In genomic region chr1:51530191-51530926, GRCm38 (mm10) we compare ENCODE assay signal across 9 mouse cellular contexts. TPM values are rescaled to one million over a fixed set of nuclear protein-coding genes. Genes with fewer than 3 reads are reported as not detected.
A peak's percentile ranks its signal among the peaks of the same experiment; 100 is the strongest.
DNase-seq lines count a peak whose midpoint lies in the region; ATAC-seq and TF ChIP-seq lines count a peak whose summit lies in the region.
"Had no signal": no experiment of that assay in that cellular context is flagged by ENCODE, and none has a peak within 500 bp of the region (broad histone marks: within the 10 kb centered on the region; RNA-seq: fewer than 3 reads in every experiment).

No protein-coding gene starts in this region.

- peaks cover 2% of the 10 kb centered on the region for H3K36me3 ChIP-seq in heart, adult 2 months (ENCODE audit: control insufficient read depth, insufficient read depth, low read length)
- H3K36me3 ChIP-seq in intestine, postnatal 0 days (ENCODE audit: control insufficient read depth, insufficient read depth) = no peaks in the 10 kb centered on the region
- no peaks in the 10 kb centered on the region for H3K36me3 ChIP-seq in lung, embryonic 16.5 days (ENCODE audit: control insufficient read depth, insufficient read depth, low read length)
- no peaks in the 10 kb centered on the region for H3K36me3 ChIP-seq in forebrain, embryonic 16.5 days (ENCODE audit: control insufficient read depth, insufficient read depth)
- no peaks in the 10 kb centered on the region for H3K36me3 ChIP-seq in hindbrain, embryonic 13.5 days
- H3K36me3 ChIP-seq in neural tube, embryonic 15.5 days = no peaks in the 10 kb centered on the region

- intact Hi-C loops in heart, adult 2 months (cut with DNase I) = loop anchor here (2.0 kb wide), 1 partner anchor 16 kb away; no protein-coding TSS in a partner anchor
- intact Hi-C loops in heart, postnatal 36 days (cut with DNase I) = no loop called here

- ATAC-seq in intestine, postnatal 0 days = peak; percentile 45; the same call in 1 of the 2 replicates
- peak; percentile 90 for ATAC-seq in lung, embryonic 16.5 days (ENCODE audit: low read depth)
- no peak for ATAC-seq in forebrain, embryonic 16.5 days
- ATAC-seq in hindbrain, embryonic 13.5 days (ENCODE audit: low FRiP score) = no peak
- ATAC-seq in neural tube, embryonic 15.5 days (ENCODE audit: low FRiP score) = no peak

- no peaks in the 10 kb centered on the region for H3K79me2 ChIP-seq in heart, adult 2 months (replicated peaks; ENCODE audit: control insufficient read depth, insufficient read depth, low read length)

- TF ChIP-seq CTCF in heart, adult 2 months (IDR thresholded peaks at IDR 0.05) = no peak
- TF ChIP-seq CTCF in intestine, postnatal 0 days (IDR thresholded peaks at IDR 0.05; ENCODE audit: low read depth) = no peak

- no peak for TF ChIP-seq POLR2A in heart, adult 2 months (IDR thresholded peaks at IDR 0.05; ENCODE audit: insufficient read depth, low read depth, low read length)

- no peak overlapping the region for H3K4me2 ChIP-seq in intestine, postnatal 0 days (replicated peaks; ENCODE audit: low read depth)
- no peak overlapping the region for H3K4me2 ChIP-seq in lung, embryonic 16.5 days (ENCODE audit: low read depth, low read length)
- no peak overlapping the region for H3K4me2 ChIP-seq in forebrain, embryonic 16.5 days (ENCODE audit: low read length)
- H3K4me2 ChIP-seq in hindbrain, embryonic 13.5 days = no peak overlapping the region
- no peak overlapping the region for H3K4me2 ChIP-seq in neural tube, embryonic 15.5 days

- TF ChIP-seq EP300 in heart, adult 2 months (IDR thresholded peaks at IDR 0.05; ENCODE audit: insufficient read depth, low read depth, low read length) = 0 out of 2 replicates have a peak, but pooled peaks have one; percentile 10

- DNase-seq in heart, adult 2 months = no peak
- DNase-seq in heart, postnatal 36 days = no peak
- peak; percentile 69 for DNase-seq in cerebellum, adult 11 months

- WGBS in heart, adult 2 months = 55% methylated on average over 9 of the region's 9 CpGs
- 62% methylated on average over 9 of the region's 9 CpGs for WGBS in intestine, postnatal 0 days
- 53% methylated on average over 9 of the region's 9 CpGs for WGBS in lung, embryonic 16.5 days
- 45% methylated on average over 9 of the region's 9 CpGs for WGBS in forebrain, embryonic 16.5 days
- WGBS in hindbrain, embryonic 13.5 days = 68% methylated on average over 9 of the region's 9 CpGs
- 74% methylated on average over 9 of the region's 9 CpGs for WGBS in neural tube, embryonic 15.5 days

- H3K27me3 ChIP-seq in heart, adult 2 months (ENCODE audit: control insufficient read depth, insufficient read depth, low read length) = no peaks in the 10 kb centered on the region
- no peaks in the 10 kb centered on the region for H3K27me3 ChIP-seq in intestine, postnatal 0 days (replicated peaks; ENCODE audit: control insufficient read depth, insufficient read depth, low read length)
- no peaks in the 10 kb centered on the region for H3K27me3 ChIP-seq in lung, embryonic 16.5 days (ENCODE audit: control insufficient read depth, insufficient read depth, low read depth, low read length)
- H3K27me3 ChIP-seq in forebrain, embryonic 16.5 days (replicated peaks; ENCODE audit: control insufficient read depth, insufficient read depth, low read length) = no peaks in the 10 kb centered on the region
- H3K27me3 ChIP-seq in hindbrain, embryonic 13.5 days = no peaks in the 10 kb centered on the region
- no peaks in the 10 kb centered on the region for H3K27me3 ChIP-seq in neural tube, embryonic 15.5 days (replicated peaks)
- H3K27me3 ChIP-seq: CH12.LX had no signal

- H3K27ac ChIP-seq in heart, adult 2 months = peak overlapping the region; percentile 30
- no peak overlapping the region; the same call in 1 of the 2 replicates for H3K27ac ChIP-seq in intestine, postnatal 0 days (ENCODE audit: low read depth, low read length)
- H3K27ac ChIP-seq in lung, embryonic 16.5 days (ENCODE audit: low read length) = peak overlapping the region; percentile 86
- H3K27ac ChIP-seq in forebrain, embryonic 16.5 days (ENCODE audit: low read length) = no peak overlapping the region
- H3K27ac ChIP-seq in hindbrain, embryonic 13.5 days = no peak overlapping the region
- no peak overlapping the region for H3K27ac ChIP-seq in neural tube, embryonic 15.5 days (replicated peaks)

- no peaks in the 10 kb centered on the region for H3K9me3 ChIP-seq in intestine, postnatal 0 days (ENCODE audit: control insufficient read depth)
- no peaks in the 10 kb centered on the region for H3K9me3 ChIP-seq in lung, embryonic 16.5 days (ENCODE audit: control insufficient read depth, low read length)
- H3K9me3 ChIP-seq in forebrain, embryonic 16.5 days (ENCODE audit: control insufficient read depth, low read length) = no peaks in the 10 kb centered on the region
- H3K9me3 ChIP-seq in hindbrain, embryonic 13.5 days = no peaks in the 10 kb centered on the region
- no peaks in the 10 kb centered on the region for H3K9me3 ChIP-seq in neural tube, embryonic 15.5 days (replicated peaks)

- peaks cover 6% of the 10 kb centered on the region for H3K4me1 ChIP-seq in heart, adult 2 months (ENCODE audit: control insufficient read depth, insufficient read depth, low read length)
- H3K4me1 ChIP-seq in intestine, postnatal 0 days (replicated peaks; ENCODE audit: control insufficient read depth, insufficient read depth, low read length) = 0 out of 2 replicates have a peak, but pooled peaks cover 4% of the 10 kb centered on the region
- peaks cover 9% of the 10 kb centered on the region for H3K4me1 ChIP-seq in lung, embryonic 16.5 days (replicated peaks; ENCODE audit: control insufficient read depth, insufficient read depth, low read length)
- H3K4me1 ChIP-seq in forebrain, embryonic 16.5 days (replicated peaks; ENCODE audit: control insufficient read depth, insufficient read depth, low read length) = peaks cover 3% of the 10 kb centered on the region; the same call in 1 of the 2 replicates
- no peaks in the 10 kb centered on the region for H3K4me1 ChIP-seq in hindbrain, embryonic 13.5 days (replicated peaks)
- H3K4me1 ChIP-seq in neural tube, embryonic 15.5 days = no peaks in the 10 kb centered on the region

- H3K4me3 ChIP-seq in heart, adult 2 months = no peak overlapping the region
- no peak overlapping the region for H3K4me3 ChIP-seq in intestine, postnatal 0 days (ENCODE audit: low read depth, low read length)
- H3K4me3 ChIP-seq in lung, embryonic 16.5 days (ENCODE audit: low read length) = no peak overlapping the region
- no peak overlapping the region for H3K4me3 ChIP-seq in forebrain, embryonic 16.5 days (replicated peaks; ENCODE audit: low read length)
- no peak overlapping the region for H3K4me3 ChIP-seq in hindbrain, embryonic 13.5 days
- H3K4me3 ChIP-seq in neural tube, embryonic 15.5 days (replicated peaks) = no peak overlapping the region

- H3K9ac ChIP-seq in heart, adult 2 months (ENCODE audit: low read depth, low read length) = no peak overlapping the region
- H3K9ac ChIP-seq in intestine, postnatal 0 days (ENCODE audit: low read depth, low read length) = no peak overlapping the region
- H3K9ac ChIP-seq in lung, embryonic 16.5 days (ENCODE audit: low read length) = no peak overlapping the region
- H3K9ac ChIP-seq in forebrain, embryonic 16.5 days (replicated peaks; ENCODE audit: low read depth, low read length) = no peak overlapping the region
- no peak overlapping the region for H3K9ac ChIP-seq in hindbrain, embryonic 13.5 days
- H3K9ac ChIP-seq in neural tube, embryonic 15.5 days (replicated peaks) = no peak overlapping the region

RNA-seq across cellular contexts. Expression of gene Nabp1, which starts 52.1 kb away (rescaled TPM):
- 10 to 100 TPM; 31.0 to 40.4 TPM for total RNA-seq in heart, adult 2 months (2021)
- 27.0 and 30.1 TPM in 2 replicates for polyA plus RNA-seq in heart, adult 2 months (2012; rRNA removed)
- total RNA-seq in heart, postnatal 36 days (2021) = 10 to 100 TPM; 42.7 to 50.3 TPM
- polyA plus RNA-seq in intestine, postnatal 0 days (2015; fragmentation: Nextera tagmentation; extraction: Ambion mirVana) = 14.9 and 15.7 TPM in 2 replicates
- polyA plus RNA-seq in lung, embryonic 16.5 days (2015; fragmentation: Nextera tagmentation; extraction: Ambion mirVana) = 12.0 and 14.2 TPM in 2 replicates
- polyA plus RNA-seq in forebrain, embryonic 16.5 days (2015; fragmentation: Nextera tagmentation; extraction: Ambion mirVana) = 10.2 and 10.5 TPM in 2 replicates
- polyA plus RNA-seq in hindbrain, embryonic 13.5 days (2015; fragmentation: Nextera tagmentation; extraction: Ambion mirVana) = 7.5 and 7.8 TPM in 2 replicates
- polyA plus RNA-seq in neural tube, embryonic 15.5 days (2015; fragmentation: Nextera tagmentation; extraction: Ambion mirVana) = 8.0 and 11.9 TPM in 2 replicates

Comparison
In these comparisons a context has a peak if more than half of its experiments do, and no peak if none do; other contexts are left out.
1. H3K27ac ChIP-seq: peak in heart, adult 2 months (single experiment) and lung, embryonic 16.5 days (single experiment); none in intestine, postnatal 0 days (single experiment), forebrain, embryonic 16.5 days (single experiment), hindbrain, embryonic 13.5 days (single experiment) and neural tube, embryonic 15.5 days (single experiment).
2. ATAC-seq: peak in intestine, postnatal 0 days (single experiment) and lung, embryonic 16.5 days (single experiment); none in forebrain, embryonic 16.5 days (single experiment), hindbrain, embryonic 13.5 days (single experiment) and neural tube, embryonic 15.5 days (single experiment).